Mouse (Mus musculus): ENCODE measurements at regions not wholly inside any gene's neighbourhood (a gene's known extent, or its start where the extent isn't known, plus 50 kb on each side); places are given as distances from the start of the nearest gene placed in this dataset.
A peak's percentile ranks its signal among the peaks of the same experiment; 100 is the strongest.

DNA sequence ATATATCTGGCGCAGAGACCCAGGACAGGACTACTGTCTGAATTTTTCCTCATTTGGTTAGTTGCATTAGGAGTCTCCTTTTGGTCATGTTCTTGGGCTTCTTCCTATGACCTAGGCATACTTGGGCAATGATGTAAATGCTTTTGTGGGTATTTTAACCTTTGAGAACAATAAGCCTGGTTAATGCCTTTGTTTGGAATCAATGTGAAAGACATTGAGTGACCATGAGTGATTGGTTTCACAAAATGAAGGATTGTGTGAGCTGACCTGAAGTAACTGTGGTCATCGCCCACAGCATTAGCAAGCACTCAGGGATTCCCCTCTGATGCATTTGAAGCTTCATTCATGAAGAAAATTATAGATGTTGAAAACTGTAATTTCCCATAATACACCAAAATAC, 61.9 kb upstream of the Abcb5 start:
- DNase-seq (ENCODE audit: inconsistent age in 2 of 2, low spot score in 1 of 2) = no peak

DNA sequence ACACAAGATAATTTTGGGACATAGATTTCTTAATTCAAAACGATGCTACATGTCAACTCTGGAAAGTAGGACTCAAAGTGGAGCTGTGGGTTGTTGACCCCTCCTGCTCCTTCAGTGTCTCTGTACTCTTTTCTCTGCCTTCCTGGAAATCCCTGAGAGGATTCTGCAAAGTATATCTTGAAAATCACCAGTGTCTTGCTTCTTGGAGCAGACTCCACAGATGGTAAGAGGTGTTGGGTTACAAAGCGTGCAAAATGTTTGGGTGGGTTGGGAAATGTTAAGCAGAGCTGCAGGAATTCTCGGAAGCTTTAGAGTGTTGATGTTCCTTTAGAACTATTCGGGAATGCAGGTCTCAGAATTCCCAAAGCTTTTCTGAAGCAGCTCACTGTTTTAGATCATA, 61.5 kb upstream of the Abcb5 start:
- no peak for DNase-seq (ENCODE audit: inconsistent age in 2 of 2, low spot score in 1 of 2)

DNA sequence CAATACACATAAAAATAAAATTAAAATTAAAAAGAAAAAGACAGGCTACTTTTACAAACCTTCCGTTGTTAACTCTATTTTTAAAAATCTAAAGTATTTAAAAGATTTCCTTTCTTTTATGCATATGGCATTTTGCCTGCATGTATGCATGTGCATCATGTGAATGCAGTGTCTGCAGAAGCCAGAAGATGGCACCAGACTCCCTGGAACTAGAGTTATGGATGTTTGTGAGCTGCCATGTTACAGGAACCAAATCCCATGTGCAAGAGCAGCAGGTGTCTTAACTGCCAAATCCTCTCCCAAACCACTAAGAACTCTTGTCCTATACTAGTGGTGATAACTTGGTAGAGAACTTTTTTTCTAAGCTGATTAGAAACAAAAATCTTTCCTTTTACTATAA, 60.1 kb upstream of the Abcb5 start:
- DNase-seq (ENCODE audit: inconsistent age in 2 of 2, low spot score in 1 of 2) = peak; percentile 44 to 83

DNA sequence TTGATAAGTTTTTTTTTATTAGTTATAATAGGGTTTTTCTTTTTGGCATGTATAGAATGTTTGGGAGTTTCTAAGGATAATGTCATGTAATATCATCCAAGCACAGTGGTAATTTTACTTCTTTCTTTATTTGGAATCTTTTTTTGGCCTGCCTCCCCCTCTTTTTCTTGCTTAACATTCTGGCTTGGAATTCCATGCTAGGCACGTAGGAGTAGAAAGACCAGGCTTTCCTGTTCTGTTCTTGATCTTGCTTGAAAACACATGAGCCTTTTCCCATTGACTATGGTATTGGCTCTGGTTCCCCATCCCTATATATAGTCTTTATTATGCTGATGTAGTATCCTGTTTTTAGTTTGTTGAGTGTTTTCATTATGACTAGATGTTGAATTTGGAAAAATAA, 57.8 kb upstream of the Abcb5 start:
- no peak for DNase-seq (ENCODE audit: inconsistent age in 2 of 2, low spot score in 1 of 2)
